Mouse (Mus musculus) neural tube, postnatal 0 days (tissue): ENCODE measurements around the gene Fank1. TPM values are rescaled to one million over a fixed set of nuclear protein-coding genes. Genes with fewer than 3 reads are reported as not detected.

Experiments used
- polyA plus RNA-seq: library from polyadenylated mRNA; unstranded; fragments of >200 nt; fragmentation: Nextera tagmentation; extraction: Ambion mirVana; gene quantifications from 2 replicates; pipeline ENCODE4 v1.2.1, GENCODE M21; 2015

Gene Fank1
- 3.9 and 4.0 TPM in 2 replicates for polyA plus RNA-seq

DNA sequence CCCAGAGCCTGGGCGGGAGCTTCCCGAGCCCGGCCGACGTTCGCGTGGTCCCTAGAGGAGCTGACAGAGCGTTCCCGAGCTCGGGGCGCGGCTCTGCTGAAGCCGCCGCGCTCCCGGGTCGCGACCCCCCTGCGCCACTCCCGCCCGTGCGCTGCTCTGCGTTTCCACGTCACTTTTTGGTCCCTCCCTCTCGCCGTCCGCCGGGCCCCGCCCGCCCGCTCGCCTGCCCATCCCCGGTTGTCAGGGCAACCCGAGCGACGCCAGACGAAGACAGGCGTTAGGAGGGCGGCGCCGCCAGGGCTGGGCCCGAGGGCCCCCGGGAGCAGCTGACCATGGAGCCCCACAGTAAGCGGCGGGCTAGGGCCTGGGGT is at the start of gene Fank1:
Fank1 (plus strand) TSS at position 236 of the 371 bp plus-strand sequence.

DNA sequence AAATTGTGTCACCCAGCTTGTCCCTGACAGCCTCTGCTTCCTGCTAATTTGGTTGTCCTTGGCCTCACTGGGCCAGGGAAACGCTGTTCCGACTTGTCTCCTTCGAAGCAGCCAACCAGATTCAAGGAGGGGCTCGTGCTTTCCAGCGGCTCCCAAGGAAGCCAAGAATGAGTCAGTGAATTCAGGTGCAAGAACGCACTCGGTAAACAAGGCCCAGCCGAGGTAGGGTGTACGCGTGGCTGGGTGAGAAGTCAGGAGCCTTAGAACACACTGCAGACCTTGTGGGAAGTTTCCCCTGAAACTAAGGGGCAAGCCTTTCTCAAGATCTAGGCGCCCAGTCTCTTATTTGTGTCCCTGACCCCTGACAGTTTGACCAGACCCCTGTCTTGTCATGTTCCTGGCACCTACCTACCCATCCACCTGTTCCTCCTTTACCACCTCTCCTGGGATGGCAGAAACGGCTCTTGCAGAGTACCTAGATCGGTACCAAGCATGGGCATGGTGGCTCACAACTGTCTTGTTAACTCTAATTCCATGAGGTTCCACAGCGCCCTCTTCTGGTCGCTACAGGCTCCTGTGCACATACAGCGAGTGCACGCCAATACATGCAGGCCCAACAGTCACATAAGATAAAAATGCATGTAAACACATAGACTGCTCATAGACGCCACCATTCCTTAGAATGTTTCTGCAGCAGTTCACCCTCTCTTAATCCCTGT is 6.2 kb downstream of the Fank1 start, which contains the start of gene Dhx32:
Dhx32 (minus strand) TSS at position 10 of the 719 bp plus-strand sequence.

Other genes starting within 250 kb of the Fank1 start
- 0.22 TPM in 1 of 2 replicates, not detected in the other for gene Tex36, start 174.7 kb upstream of the Fank1 start, polyA plus RNA-seq
- 10.0 and 10.4 TPM in 2 replicates for gene Edrf1, start 139.3 kb upstream of the Fank1 start, polyA plus RNA-seq
- not detected in 2 replicates for gene Mmp21, start 96.8 kb upstream of the Fank1 start, polyA plus RNA-seq
- 90.2 and 98.1 TPM in 2 replicates for gene Bccip, start 67.5 kb upstream of the Fank1 start, polyA plus RNA-seq
- 36.6 and 41.1 TPM in 2 replicates for gene Uros, start 66.8 kb upstream of the Fank1 start, polyA plus RNA-seq
- gene Dhx32, start 5.9 kb downstream of the Fank1 start, polyA plus RNA-seq = 36.1 and 40.0 TPM in 2 replicates